Mouse (Mus musculus): ENCODE results near the gene Nkpd1.

Gene Nkpd1

DNA sequence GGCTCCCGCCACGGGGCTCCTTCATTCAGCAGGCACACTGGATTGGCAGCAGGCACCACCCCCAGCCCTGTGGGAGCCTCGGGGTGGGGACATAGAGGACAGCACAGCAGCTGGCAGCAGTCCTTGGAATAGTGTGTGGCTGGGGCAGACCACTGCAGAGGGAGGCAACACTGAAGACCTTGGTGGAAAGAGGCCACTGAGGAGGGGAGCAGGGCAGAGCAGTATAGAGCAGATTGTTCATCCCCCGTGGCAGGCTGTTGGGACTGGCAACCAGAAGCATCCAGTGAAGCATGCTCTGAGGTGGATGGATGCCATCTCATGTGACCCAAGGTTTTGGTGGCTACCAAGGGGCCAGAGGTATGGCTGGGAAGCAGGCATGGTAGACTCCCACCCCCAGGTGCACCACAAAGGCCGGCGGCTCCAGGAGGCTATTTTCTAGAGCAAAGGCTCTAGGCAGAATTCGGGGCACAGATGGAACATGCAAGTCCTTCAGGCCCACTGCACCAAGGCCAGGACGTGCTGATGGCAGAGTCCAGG, 24.6 kb downstream of the Nkpd1 start:
- intact Hi-C loops (cut with DNase I): no loop called here

DNA sequence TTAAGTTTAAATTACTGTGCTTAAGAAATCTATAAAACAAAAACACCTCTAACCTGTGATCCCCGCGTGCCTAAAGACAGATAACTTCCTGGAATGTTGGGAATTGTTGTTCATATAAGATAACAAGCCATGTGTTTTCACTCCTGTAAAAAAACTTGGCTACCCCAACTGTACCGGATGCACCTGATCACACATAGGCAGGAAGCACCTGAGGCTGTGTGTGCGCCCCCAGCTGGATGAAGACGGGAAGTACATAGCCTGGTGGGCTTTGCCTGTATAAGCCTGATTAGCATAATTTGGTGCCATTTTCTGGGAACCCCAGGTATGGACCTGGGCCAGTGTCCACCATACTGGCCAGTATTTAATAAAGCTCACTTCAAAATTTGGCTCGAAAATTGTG, 25.9 kb downstream of the Nkpd1 start:
- intact Hi-C loops (cut with DNase I): no loop called here

DNA sequence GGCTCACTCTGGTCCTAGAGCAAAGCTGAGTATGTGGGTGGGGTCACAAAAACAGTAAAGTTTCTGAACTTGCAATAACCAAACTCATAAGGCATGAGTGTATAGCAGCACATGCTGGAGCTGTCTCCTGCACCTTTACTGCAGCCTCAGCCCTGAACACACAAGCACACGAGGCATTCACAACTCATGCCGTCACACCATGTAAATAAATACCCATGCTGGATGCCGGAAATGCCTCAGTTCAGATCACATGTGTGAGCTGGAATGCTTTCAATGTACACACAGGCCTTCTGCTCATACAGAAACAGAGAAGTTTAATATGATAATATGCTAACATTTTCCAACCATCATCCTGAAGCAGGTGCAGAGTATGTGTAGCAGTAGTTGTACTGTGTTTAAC, 28.4 kb downstream of the Nkpd1 start:
- intact Hi-C loops (cut with DNase I): no loop called here

DNA sequence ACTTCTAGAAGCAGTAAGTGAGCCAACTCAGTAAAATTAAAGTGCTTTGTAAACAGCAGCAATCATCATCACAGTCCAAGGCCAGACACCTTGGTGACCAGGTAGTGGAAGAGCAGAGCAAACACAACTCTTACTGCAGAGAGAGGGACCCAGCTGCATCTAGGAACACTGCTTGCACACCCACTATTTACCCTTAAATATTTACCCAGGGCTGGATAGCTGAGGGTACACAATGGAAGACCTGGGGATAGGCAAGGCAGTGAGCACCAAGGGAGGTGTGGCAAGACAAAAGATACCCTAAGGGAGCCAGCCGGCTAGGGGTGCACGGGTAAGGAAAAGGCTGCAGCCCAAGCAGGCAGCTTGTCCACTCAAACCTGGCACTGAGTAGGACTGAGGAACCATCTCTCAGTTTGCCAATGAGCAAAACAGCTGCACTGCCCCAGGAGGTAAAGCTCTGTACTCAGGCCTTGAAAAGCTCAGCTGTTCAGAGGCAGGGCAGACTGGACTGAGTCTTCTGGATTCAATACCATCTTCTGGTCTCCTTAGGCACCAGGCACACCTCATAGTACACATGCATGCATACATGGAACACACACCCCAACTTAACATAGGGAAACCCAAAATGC, 29.8 kb downstream of the Nkpd1 start:
- intact Hi-C loops (cut with DNase I): no loop called here

DNA sequence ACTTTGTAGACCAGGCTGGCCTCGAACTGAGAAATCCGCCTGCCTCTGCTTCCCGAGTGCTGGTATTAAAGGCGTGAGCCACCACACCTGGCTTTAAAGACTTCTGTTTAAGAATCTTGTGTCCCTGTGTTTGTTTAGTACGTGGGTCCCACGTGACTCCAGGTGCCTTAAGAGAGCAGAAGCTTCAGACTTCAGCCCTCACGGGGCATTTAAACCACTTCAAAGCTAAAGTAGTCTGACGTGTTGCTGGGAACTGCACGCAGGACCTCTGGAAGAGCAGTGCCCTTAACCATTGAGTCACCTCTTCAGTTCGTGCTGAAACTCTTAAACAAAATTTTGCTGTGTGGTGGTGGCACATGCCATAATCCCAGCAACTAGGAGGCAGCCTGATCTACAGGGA, 31.8 kb downstream of the Nkpd1 start:
- intact Hi-C loops (cut with DNase I): no loop called here

DNA sequence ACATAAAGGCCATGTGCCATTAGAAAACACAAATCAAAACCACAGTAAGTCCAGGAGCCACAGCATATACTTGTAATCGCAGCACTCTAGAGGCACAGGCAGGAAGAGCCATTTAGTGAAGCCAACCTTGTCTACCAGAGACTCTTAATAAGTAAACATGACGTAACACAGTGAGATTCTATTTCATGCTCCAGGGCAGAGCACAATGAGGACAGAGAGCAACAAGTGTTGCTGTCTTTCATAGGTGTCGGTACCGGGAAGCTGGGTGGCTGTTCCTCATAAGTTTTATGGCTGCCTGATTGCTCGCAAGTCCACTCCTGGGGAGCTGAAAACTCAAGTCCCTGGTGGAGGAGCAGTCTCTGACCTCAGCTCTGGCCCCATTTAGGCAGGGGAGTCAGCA, 34.0 kb downstream of the Nkpd1 start:
- intact Hi-C loops (cut with DNase I): no loop called here

DNA sequence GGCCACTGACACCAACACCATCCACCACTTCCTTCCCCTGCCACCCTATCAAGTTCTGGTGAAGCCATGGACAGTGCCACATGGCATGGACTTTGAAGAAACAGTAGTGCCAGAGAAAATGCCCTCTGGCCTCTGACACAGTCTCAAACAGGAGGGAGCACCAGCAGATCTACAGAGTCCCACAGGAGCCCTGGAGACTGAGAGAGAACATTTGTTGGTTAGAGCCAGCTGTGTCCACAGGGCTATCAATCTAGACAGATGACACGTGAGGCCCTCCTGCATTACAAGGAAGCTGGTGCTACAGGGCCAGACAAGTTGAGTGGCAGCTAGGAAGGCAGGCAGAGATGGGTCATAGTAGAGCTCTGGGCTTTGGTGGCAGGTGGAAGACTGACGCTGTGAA, 34.8 kb downstream of the Nkpd1 start:
- intact Hi-C loops (cut with DNase I): no loop called here

DNA sequence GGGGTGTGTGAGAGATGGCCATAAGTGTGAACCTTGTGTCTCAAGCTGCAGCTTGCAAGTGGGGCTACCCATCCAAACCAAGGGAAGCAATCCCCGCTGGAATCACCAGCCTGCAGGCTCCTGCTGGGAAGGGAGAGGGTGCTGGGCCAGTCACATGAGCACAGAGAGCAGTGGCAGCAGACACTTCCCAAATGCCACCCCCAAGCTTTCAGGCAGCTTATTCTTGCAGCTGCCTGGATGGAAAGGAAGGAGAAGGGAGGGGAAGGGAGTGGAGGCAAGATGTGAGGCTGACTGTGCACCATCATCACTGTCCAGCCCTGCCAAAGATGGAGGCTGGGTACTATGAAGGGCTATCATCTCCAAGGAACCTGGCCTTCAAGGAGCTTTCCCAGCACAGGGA, 36.5 kb downstream of the Nkpd1 start:
- intact Hi-C loops (cut with DNase I): no loop called here

DNA sequence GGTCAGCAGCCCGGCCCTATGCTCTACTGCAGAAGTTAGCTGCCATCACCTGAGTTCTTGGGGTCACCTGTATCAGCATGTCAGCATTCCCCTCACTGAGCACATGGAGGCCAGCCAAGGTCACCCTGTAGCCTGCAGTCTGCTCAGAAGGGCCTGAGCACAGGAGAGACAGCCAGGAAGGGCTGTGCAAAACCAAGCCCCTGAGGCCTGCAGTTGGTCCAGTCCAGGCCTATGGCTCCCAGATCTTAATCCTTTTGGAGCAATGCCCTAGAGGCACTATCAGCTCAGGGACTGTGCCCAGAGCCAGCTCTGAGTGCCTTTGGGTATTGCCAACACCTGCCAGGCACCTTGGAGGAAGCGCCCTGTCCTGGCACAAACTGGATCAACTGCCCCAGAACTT, 39.4 kb downstream of the Nkpd1 start:
- intact Hi-C loops (cut with DNase I): loop anchor here (5.0 kb wide), 1 partner anchor 35 kb away; no protein-coding TSS in a partner anchor

DNA sequence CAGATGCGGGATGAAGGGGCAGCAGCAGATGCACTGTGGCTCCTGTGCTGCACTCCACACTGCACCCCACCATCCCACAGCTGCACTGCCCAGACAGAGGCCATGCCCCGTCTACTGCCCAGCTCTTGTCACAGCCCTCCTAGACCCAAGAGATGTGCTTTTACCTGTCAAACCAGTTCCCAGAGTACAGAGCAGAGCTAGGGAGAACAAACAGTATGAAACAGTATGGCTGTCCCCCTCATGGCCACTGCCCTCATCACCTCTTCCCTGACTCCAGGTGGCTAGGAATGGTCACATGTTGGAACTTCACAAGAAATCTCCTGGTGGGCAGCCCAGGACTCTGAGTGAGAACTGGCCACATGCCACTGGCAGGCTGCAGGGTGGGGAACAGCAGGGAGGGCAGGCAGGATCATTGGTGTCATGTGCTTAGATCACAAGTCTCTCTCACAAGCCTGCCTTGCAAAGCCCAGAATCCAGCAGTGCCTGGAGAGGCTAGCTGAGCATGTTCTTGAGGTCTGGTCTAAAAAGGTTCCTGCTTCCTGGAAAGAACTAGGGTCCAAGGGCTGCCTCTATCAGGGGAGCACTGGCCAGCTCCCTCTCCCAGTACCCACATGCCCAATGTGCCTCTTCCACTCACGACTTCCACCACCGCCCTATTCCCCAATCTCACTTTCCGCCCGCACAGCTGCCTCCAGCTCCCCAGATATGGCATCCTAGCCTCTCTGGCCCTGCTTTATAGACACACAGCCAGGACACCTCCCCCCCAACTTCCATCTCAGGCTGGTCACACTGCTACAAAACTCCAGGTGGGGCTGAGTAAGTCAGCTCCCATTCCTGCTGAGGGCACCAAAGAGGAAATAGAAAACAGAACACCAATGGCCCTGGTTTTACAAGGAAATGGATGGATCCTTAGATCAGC, 40.6 kb downstream of the Nkpd1 start:
- intact Hi-C loops (cut with DNase I): loop anchor here (5.0 kb wide), 1 partner anchor 36 kb away; no protein-coding TSS in a partner anchor

DNA sequence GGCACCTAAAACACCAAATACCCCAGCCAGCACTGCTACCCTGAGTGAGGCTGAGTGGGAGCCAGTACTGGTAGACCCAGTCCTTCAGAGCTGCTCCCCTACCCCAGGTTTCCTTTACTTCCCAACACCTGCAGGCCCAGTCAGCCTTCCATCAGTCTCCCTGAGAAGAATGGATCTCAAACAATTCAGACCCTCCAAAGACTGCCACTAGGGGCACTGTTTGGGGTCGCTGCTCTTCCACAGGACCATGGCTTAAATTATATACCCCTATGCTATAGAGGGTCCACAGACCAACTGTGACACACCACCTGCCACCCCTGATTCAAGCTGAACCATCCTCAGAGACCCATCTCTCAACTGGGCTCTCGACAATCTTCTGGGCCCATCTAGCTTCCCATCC, 41.3 kb downstream of the Nkpd1 start:
- intact Hi-C loops (cut with DNase I): loop anchor here (5.0 kb wide), 1 partner anchor 37 kb away; no protein-coding TSS in a partner anchor

DNA sequence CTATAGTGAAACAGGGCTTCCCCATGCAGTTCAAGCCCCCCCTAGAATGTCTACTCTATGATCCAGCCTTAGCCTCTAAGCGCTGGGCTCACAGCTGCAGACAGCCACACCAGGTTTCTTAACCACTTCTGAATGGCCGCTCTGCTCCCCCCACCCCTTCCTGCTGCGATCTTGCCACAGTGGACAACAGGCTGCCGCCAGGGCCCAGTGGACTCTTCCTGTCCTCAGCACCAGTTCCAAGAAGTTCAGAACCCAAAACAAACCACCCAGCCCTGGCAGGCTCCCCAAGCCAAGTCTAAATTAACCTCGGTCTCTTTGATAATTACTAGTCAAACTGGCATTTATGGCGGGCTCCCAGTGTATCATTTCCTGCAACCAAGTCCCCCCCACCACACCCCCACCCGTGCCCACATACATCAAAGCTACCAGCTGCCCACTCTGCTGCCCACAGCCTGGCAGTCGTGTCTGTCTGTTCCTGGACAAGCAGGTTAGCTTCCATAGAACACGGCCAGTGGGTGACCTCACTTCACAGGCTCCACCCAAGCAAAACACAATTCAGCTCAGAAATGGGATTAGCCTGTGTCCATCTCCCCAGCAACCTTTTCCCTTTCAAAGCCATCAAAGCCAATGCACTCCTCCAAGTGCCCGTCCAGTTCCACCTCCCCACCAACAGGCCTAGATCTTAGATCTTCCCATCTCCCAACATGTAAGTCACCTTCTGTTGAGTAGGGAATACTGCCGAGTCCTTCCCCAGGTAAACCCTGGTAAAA, 43.0 kb downstream of the Nkpd1 start:
- intact Hi-C loops (cut with DNase I): no loop called here

DNA sequence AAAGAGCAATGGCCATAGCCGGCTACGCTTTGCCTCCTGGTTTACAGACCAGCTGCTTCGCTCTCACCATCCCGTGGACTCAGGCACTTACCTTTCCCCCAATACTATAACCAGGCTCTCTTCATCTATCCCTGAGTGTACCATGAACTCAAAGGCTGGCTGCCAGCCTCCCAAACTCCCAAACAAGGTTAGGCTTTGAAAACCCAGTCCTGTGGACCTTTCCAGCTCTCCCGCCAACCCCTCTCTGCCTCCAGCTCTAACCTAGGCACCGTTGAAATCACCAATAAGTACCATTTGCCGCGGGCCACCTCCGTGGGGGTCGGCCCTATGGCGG, 43.8 kb downstream of the Nkpd1 start:
- intact Hi-C loops (cut with DNase I): no loop called here

DNA sequence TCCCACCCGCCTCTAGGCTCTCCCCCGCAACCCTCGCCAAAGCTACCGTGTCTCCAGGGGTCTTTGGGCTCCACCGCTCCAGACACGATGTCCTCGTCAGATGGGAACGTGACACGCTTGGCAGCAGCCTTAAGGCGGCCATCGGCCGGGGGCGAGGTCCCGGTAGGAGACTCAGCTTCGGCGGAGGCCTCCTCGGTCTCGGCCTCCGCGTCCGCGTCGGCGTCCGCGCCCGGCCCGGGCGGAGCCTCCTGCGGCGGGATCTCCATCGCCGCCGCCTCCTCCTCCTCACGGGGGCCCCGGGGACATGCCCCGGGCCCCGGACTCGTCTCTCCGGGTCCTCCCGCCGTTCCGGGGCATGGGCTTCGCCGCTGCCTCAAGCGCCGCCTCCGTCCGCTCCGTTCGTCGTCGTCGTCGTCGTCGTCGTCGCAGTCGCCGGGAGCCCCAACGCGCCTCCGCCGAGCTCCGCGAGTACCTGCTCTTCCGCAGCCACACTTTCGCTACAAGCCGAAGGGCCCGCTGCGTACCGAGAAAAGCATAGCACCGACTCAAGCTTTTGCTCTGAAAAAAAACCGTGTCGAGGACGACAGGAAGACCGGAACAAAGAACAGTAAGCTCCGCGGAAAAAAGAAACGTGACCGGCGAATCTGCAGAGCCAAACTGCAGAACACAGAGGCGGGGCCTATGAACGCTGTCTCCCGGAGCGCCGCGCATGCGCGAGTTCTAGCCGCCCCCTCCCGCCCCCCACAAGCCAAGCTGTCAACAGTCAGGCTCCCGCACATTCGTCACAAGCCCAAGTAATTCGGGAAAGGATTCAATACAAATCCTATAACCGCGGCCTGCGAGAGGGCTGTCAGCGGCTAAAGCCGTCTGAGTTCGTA, 44.4 kb downstream of the Nkpd1 start:
- intact Hi-C loops (cut with DNase I): no loop called here

DNA sequence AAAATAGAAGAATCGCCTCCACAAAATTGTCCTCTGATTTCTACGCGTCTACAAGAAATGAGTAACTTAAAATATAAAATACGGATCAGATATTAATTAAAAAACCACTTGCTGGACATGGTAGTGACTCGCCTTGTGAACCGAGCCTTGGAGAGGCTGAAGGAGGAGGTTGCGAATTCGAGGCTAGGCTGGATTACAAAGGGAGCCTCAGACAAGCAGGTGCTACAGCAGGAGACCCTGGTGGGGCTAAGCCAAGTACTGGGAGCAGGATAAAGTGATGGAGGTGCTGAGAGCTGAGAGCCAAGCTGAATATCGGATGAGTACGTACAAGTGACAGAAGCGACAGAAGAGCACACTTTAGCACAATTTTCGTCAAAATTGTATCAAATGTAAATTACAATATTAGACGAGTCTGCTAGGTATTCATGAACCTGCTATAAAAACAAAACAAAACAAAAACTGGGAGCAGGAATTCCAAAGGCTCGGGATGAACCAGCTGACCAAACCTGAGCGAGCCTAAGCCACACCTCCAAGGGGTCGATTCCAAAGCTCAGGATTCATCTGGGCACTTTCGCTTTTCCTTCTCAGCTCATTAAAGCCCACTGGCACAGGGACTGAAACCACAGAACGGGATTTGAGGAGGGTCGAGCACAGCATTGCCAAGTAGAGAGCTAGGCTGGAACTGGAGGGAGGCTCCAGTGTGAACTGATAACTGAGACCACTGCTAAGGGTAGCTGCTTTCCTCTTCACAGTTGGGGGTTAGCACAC, 45.2 kb downstream of the Nkpd1 start, which contains the start of gene Ppp1r37:
Ppp1r37 (minus strand) TSS at position 434 of the 768 bp plus-strand sequence.
- intact Hi-C loops (cut with DNase I): no loop called here

DNA sequence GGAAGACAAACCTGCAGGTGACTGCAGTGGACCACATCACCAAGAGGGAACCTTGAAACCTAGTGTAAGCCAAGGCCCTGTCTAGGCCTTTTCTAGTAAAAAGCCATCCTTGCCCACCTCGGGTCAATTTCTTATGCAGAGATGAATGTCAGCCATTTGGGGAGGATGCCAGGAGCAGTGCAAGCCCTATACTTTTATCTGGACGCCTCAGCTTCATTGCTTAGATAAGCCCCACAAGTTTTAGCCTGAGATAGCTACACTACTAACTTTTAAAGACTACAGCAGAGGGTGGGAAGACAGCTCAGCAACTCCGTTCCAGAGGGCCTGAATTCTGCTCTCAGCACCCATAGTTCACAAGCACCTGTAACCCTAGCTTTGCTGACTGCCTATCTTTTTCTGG, 46.2 kb downstream of the Nkpd1 start:
- intact Hi-C loops (cut with DNase I): no loop called here

DNA sequence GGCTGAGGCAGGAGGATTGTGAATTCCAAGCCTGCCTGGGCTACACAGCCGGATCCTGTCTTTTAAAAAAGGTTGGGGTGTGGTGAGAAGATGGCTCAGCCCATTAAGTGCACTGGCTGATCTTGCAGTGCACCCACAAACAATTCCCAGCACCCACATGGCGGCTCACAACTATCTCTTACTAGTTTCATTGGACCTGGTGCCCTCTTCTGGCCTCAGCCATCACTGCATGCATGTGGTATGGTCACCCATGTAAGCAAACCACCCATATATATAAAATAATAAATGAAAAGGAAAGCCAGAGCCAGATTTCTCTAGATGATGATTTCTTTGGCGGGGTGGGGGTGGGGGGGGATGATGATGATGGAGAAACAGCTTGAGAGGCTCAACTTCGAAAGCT, 46.8 kb downstream of the Nkpd1 start:
- intact Hi-C loops (cut with DNase I): no loop called here

DNA sequence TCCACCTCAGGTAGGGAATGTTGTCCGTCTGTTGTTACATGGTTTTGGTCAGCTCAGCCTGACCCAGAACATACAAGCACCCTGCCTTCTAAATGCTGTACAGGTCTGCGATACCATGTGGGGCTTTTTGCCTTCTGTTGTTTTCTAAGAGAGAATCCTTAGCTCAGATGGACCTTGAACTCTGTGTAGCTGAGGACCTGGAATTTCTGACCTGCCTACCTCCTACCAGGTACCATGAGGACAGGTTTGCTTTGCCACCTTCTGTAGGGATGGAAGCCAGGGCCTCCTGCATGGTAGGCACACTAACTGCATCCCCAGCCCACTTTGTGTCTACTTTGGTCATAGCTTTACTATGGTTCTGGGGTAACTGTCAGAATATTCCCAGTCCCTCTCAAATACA, 48.2 kb downstream of the Nkpd1 start:
- intact Hi-C loops (cut with DNase I): no loop called here

DNA sequence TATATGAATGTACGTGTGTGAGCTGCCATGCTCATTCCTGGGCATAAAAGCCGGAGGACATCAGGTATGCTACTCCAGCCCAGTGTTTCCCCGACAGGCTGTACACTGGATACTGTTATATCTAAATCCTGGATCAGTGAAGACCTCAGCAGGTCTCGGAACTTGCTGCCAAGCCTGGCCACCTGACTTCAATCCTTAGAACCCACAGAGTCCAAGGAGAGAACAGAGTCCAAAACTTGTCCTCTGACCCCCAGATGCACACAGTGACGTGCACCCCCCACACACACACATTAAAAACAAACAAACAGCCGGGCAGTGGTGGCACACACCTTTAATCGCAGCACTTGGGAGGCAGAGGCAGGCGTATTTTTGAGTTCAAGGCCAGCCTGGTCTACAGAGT, 49.8 kb downstream of the Nkpd1 start:
- intact Hi-C loops (cut with DNase I): no loop called here

DNA sequence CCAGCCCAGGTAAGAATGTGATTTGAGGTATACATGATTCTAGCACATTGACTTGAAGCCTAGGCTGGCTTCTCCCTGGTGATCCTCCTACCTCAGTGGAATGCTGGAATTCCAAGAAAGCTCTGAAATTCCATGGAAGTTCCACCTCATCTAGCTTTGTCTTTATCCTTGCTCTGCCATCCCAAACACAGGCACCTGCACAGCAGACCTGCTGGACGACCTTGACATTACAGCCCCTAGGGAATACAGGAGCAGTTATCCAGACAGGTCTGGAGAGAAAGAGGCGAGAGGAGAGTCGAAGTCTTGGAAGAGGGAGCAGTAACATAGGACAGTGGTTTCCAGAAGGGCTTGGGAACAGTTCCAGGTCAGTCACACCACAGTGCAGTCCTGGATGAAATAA, 52.0 kb downstream of the Nkpd1 start:
- intact Hi-C loops (cut with DNase I): loop anchor here (5.0 kb wide), 2 partner anchors 62 to 112 kb away; partner anchors contain the start of genes Bloc1s3, Mark4 and Trappc6a
